Mouse (Mus musculus): ENCODE measurements around the gene Scarf2.

The Scarf2 gene

GRCm38 (mm10) chr16:17832821-17833220 is 35.7 kb downstream of the Scarf2 start, which contains the start of gene B830017H08Rik:
B830017H08Rik (plus strand) TSS chr16:17833121.
- no peak for DNase-seq

GRCm38 (mm10) chr16:17833321-17833680 is 36.2 kb downstream of the Scarf2 start:
- DNase-seq: peak; percentile 68 to 70

GRCm38 (mm10) chr16:17833681-17834399 is 36.8 kb downstream of the Scarf2 start:
- peak; percentile 68 to 72 for DNase-seq

GRCm38 (mm10) chr16:17834543-17834942 is 37.5 kb downstream of the Scarf2 start:
- DNase-seq: no peak

GRCm38 (mm10) chr16:17835481-17835880 is 38.4 kb downstream of the Scarf2 start:
- peak in 1 of 2 experiments; percentile 54 for DNase-seq

GRCm38 (mm10) chr16:17838051-17838450 is 41.0 kb downstream of the Scarf2 start, which contains the start of gene Car15:
Car15 (minus strand) TSS chr16:17838364.
- DNase-seq: no peak

- peak; percentile 78 to 91 for DNase-seq
Observed at GRCm38 (mm10) chr16:17839976-17840375, 42.9 kb downstream of the Scarf2 start.

- peak in 1 of 2 experiments; percentile 65 for DNase-seq
Observed at GRCm38 (mm10) chr16:17842437-17842836, 45.4 kb downstream of the Scarf2 start.

GRCm38 (mm10) chr16:17843701-17844365 is 46.8 kb downstream of the Scarf2 start:
- peak; percentile 83 to 87 for DNase-seq

- no peak for DNase-seq
Observed at GRCm38 (mm10) chr16:17848431-17848830, 51.3 kb downstream of the Scarf2 start.

GRCm38 (mm10) chr16:17848928-17849327 is 51.8 kb downstream of the Scarf2 start:
- peak; percentile 84 to 95 for DNase-seq

- DNase-seq: no peak
Observed at GRCm38 (mm10) chr16:17849486-17849885, 52.4 kb downstream of the Scarf2 start.

- no peak for DNase-seq
Observed at GRCm38 (mm10) chr16:17851331-17851730, 54.2 kb downstream of the Scarf2 start.

GRCm38 (mm10) chr16:17851860-17852259 is 54.8 kb downstream of the Scarf2 start:
- DNase-seq: peak; percentile 92 to 93

- DNase-seq: no peak
Observed at GRCm38 (mm10) chr16:17853263-17853662, 56.2 kb downstream of the Scarf2 start.

GRCm38 (mm10) chr16:17857157-17857556 is 60.1 kb downstream of the Scarf2 start:
- no peak for DNase-seq
